Mouse (Mus musculus): ENCODE measurements at regions not wholly inside any gene's neighbourhood (a gene's known extent, or its start where the extent isn't known, plus 50 kb on each side); places are given as distances from the start of the nearest gene placed in this dataset.

DNA sequence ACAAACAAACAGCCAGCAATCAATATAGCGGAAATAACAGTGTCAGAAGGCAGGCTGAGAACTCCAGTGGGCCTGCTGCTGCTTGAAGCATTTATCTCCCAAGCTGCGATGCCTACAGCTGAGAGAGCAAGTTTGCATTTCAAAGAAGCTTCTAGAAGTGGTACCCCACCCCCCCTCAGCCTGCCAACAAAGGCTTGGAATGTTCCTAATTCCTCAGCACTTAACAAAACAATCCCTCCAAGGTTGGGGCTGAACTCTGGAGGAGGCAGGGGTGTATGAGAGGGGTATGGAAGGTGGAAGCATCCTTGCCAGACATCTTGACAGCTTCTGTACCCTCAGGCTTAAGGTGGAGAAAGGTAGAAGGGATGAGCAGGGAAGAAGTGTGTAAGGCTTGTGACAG is 70.2 kb upstream of the Lmcd1 start:
- no peak overlapping the region for H3K4me3 ChIP-seq
- no peaks in the 10 kb centered on the region for H3K79me2 ChIP-seq (ENCODE audit: control insufficient read depth, insufficient read depth)
- no peak overlapping the region for H3ac ChIP-seq (ENCODE audit: control insufficient read depth, insufficient read length)
- TF ChIP-seq USF1 (IDR thresholded peaks at IDR 0.05; ENCODE audit: low read depth) (no peak), MAX (IDR thresholded peaks at IDR 0.05; ENCODE audit: low read depth) (no peak), E2F4 (IDR thresholded peaks at IDR 0.05; ENCODE audit: insufficient read depth) (no peak), POLR2A (IDR thresholded peaks at IDR 0.05; ENCODE audit: insufficient read length, low read depth) (no peak), POLR2AphosphoS2 (IDR thresholded peaks at IDR 0.05; ENCODE audit: insufficient read length, low read depth) (no peak), TCF3 (IDR thresholded peaks at IDR 0.05; ENCODE audit: insufficient read length, low read depth) (no peak), MYOG (IDR thresholded peaks at IDR 0.05; ENCODE audit: control insufficient read depth in 1 of 3, insufficient read depth in 1 of 3, insufficient read length in 2 of 3, low read depth in 2 of 3) (no peak), CEBPB (IDR thresholded peaks at IDR 0.05; ENCODE audit: insufficient read depth, poor library complexity, severe bottlenecking) (no peak), REST (IDR thresholded peaks at IDR 0.05; ENCODE audit: insufficient read depth, insufficient read length) (no peak), MYOD1 (IDR thresholded peaks at IDR 0.05; ENCODE audit: control insufficient read depth in 1 of 3, insufficient read length in 2 of 3, low read depth in 2 of 3) (no peak), SRF (IDR thresholded peaks at IDR 0.05; ENCODE audit: control insufficient read depth, insufficient read length, low read depth) (no peak), TCF12 (IDR thresholded peaks at IDR 0.05; ENCODE audit: insufficient read depth, poor library complexity, severe bottlenecking) (no peak)
- peaks cover 14% of the 10 kb centered on the region for H3K27me3 ChIP-seq (ENCODE audit: control insufficient read depth, insufficient read depth, insufficient read length)
- no peaks in the 10 kb centered on the region for H3K36me3 ChIP-seq (ENCODE audit: control insufficient read depth, insufficient read depth)
- H3K4me2 ChIP-seq (ENCODE audit: low read depth): no peak overlapping the region

DNA sequence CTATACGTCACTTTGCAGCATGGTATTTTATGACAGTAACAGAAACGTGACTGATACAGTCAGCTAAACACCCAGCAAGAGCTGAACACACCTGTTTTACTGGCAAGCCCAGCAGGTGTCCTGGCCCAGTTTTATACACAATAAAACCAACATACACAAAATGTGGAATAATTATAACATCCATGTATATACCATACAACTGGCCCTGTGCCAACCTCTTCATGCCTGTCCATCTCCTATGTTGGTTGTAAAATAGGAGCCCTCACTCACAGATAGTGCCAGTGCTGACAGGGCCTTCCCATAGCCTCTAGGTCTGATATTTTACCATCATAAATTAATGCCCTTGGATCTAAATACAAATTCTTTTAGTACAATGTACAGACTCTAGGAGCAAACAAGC is 68.6 kb upstream of the Lmcd1 start:
- no peaks in the 10 kb centered on the region for H3K36me3 ChIP-seq (ENCODE audit: control insufficient read depth, insufficient read depth)
- no peak for TF ChIP-seq CEBPB (IDR thresholded peaks at IDR 0.05; ENCODE audit: insufficient read depth, poor library complexity, severe bottlenecking)
- TF ChIP-seq SRF (IDR thresholded peaks at IDR 0.05; ENCODE audit: control insufficient read depth, insufficient read length, low read depth): no peak
- no peak for TF ChIP-seq TCF12 (IDR thresholded peaks at IDR 0.05; ENCODE audit: insufficient read depth, poor library complexity, severe bottlenecking)
- TF ChIP-seq MYOG (IDR thresholded peaks at IDR 0.05; ENCODE audit: control insufficient read depth in 1 of 3, insufficient read depth in 1 of 3, insufficient read length in 2 of 3, low read depth in 2 of 3): no peak
- no peak for TF ChIP-seq USF1 (IDR thresholded peaks at IDR 0.05; ENCODE audit: low read depth)
- TF ChIP-seq MAX (IDR thresholded peaks at IDR 0.05; ENCODE audit: low read depth): no peak
- no peak for TF ChIP-seq MYOD1 (IDR thresholded peaks at IDR 0.05; ENCODE audit: control insufficient read depth in 1 of 3, insufficient read length in 2 of 3, low read depth in 2 of 3)

DNA sequence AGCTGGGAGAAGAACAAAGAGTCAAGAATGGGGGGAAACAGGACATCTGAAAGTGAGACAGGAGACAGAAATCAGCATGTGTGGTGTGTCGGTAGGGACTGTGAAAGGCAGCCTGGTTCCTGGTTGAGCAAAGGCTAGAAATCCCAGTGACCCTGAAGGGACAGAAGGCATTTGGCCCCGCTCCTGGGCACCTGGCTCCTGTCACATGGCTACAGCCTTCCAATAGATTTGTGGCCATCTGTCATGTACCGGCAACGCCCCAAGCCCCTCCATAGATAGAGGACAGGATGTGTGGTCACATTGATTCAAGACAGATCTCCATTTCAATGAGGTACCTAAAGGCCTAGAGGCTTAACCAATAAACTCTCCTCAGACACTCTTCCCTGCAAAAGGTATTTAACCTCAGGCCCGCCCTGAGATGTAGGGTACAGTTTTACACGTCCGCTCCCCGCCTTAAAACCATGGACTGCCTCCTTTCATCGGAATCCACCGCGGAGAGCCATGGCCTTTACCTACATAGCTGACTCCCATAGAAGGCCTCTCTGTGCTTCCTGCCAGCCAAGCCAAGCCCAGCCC is 68.0 kb upstream of the Lmcd1 start:
- TF ChIP-seq REST (IDR thresholded peaks at IDR 0.05; ENCODE audit: insufficient read depth, insufficient read length): no peak
- TF ChIP-seq CEBPB (IDR thresholded peaks at IDR 0.05; ENCODE audit: insufficient read depth, poor library complexity, severe bottlenecking): no peak
- TF ChIP-seq SRF (IDR thresholded peaks at IDR 0.05; ENCODE audit: control insufficient read depth, insufficient read length, low read depth): no peak
- no peak for TF ChIP-seq MYOG (IDR thresholded peaks at IDR 0.05; ENCODE audit: control insufficient read depth in 1 of 3, insufficient read depth in 1 of 3, insufficient read length in 2 of 3, low read depth in 2 of 3)
- no peak for TF ChIP-seq USF1 (IDR thresholded peaks at IDR 0.05; ENCODE audit: low read depth)
- no peak for TF ChIP-seq POLR2AphosphoS2 (IDR thresholded peaks at IDR 0.05; ENCODE audit: insufficient read length, low read depth)
- TF ChIP-seq MAX (IDR thresholded peaks at IDR 0.05; ENCODE audit: low read depth): no peak
- TF ChIP-seq TCF3 (IDR thresholded peaks at IDR 0.05; ENCODE audit: insufficient read length, low read depth): no peak
- no peak for TF ChIP-seq MYOD1 (IDR thresholded peaks at IDR 0.05; ENCODE audit: control insufficient read depth in 1 of 3, insufficient read length in 2 of 3, low read depth in 2 of 3)
- no peak for TF ChIP-seq TCF12 (IDR thresholded peaks at IDR 0.05; ENCODE audit: insufficient read depth, poor library complexity, severe bottlenecking)
- TF ChIP-seq E2F4 (IDR thresholded peaks at IDR 0.05; ENCODE audit: insufficient read depth): no peak
- TF ChIP-seq POLR2A (IDR thresholded peaks at IDR 0.05; ENCODE audit: insufficient read length, low read depth): no peak
- no peak overlapping the region for H3ac ChIP-seq (ENCODE audit: control insufficient read depth, insufficient read length)
- H3K27me3 ChIP-seq (ENCODE audit: control insufficient read depth, insufficient read depth, insufficient read length): peaks cover 12% of the 10 kb centered on the region

More for the DNA sequence above, 68.6 kb upstream of the Lmcd1 start:
- H3K4me2 ChIP-seq (ENCODE audit: low read depth): no peak overlapping the region
- H3K4me3 ChIP-seq: no peak overlapping the region
- no peak overlapping the region for H3ac ChIP-seq (ENCODE audit: control insufficient read depth, insufficient read length)
- peaks cover 14% of the 10 kb centered on the region for H3K27me3 ChIP-seq (ENCODE audit: control insufficient read depth, insufficient read depth, insufficient read length)
- no peaks in the 10 kb centered on the region for H3K79me2 ChIP-seq (ENCODE audit: control insufficient read depth, insufficient read depth)

DNA sequence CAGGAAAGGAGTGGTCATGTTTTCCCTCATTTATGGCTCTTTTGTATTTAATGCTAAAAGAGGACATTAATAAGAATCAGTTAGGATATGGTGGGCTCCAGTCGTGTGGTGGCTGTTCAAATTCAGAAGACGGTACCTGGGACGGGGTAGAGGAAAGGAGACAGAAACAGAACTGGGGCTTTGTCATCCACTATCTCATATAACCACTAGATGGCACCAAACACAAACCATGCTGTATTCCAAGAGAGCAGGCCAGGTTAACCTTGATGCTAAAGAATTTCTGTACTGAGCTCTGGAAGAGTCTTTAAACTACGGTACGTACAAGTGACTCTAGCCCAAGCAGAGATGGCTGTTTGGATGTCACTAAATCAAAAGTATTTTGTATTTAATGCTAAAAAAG is 66.3 kb upstream of the Lmcd1 start:
- Histone ChIP-seq H3K27me3 (ENCODE audit: control insufficient read depth, insufficient read depth, insufficient read length) (peaks cover 7% of the 10 kb centered on the region), H3K4me3 (no peak overlapping the region), H3K36me3 (ENCODE audit: control insufficient read depth, insufficient read depth) (no peaks in the 10 kb centered on the region), H3K4me2 (ENCODE audit: low read depth) (no peak overlapping the region), H3K79me2 (ENCODE audit: control insufficient read depth, insufficient read depth) (no peaks in the 10 kb centered on the region), H3ac (ENCODE audit: control insufficient read depth, insufficient read length) (no peak overlapping the region)
- no peak for TF ChIP-seq MYOD1 (IDR thresholded peaks at IDR 0.05; ENCODE audit: control insufficient read depth in 1 of 3, insufficient read length in 2 of 3, low read depth in 2 of 3)
- TF ChIP-seq MAX (IDR thresholded peaks at IDR 0.05; ENCODE audit: low read depth): no peak
- no peak for TF ChIP-seq REST (IDR thresholded peaks at IDR 0.05; ENCODE audit: insufficient read depth, insufficient read length)
- no peak for TF ChIP-seq POLR2AphosphoS2 (IDR thresholded peaks at IDR 0.05; ENCODE audit: insufficient read length, low read depth)
- no peak for TF ChIP-seq E2F4 (IDR thresholded peaks at IDR 0.05; ENCODE audit: insufficient read depth)
- no peak for TF ChIP-seq USF1 (IDR thresholded peaks at IDR 0.05; ENCODE audit: low read depth)
- no peak for TF ChIP-seq CEBPB (IDR thresholded peaks at IDR 0.05; ENCODE audit: insufficient read depth, poor library complexity, severe bottlenecking)

More for the DNA sequence above, 68.0 kb upstream of the Lmcd1 start:
- Histone ChIP-seq H3K4me2 (ENCODE audit: low read depth) (no peak overlapping the region), H3K4me3 (no peak overlapping the region), H3K36me3 (ENCODE audit: control insufficient read depth, insufficient read depth) (no peaks in the 10 kb centered on the region), H3K79me2 (ENCODE audit: control insufficient read depth, insufficient read depth) (no peaks in the 10 kb centered on the region)
